Mouse (Mus musculus): ENCODE results near the gene Bend6.

Gene Bend6

GRCm38 (mm10) chr1:33803323-33803722 lies 104.3 kb downstream of the Bend6 start:
- no peak for DNase-seq (ENCODE audit: low read depth, low spot score)

Measured in ZHBTc4 (cell line).